Mouse (Mus musculus) lung, postnatal 0 days (tissue): ENCODE results near the gene Psma3.

Experiments
- CTCF ChIP-seq: IDR thresholded peaks from 2 replicates; pipeline ENCODE4 v1.5.1; 2016; ENCODE audit warnings: antibody characterized with exemption, mild to moderate bottlenecking
- EP300 ChIP-seq: IDR thresholded peaks from 2 replicates; pipeline ENCODE4 v1.6.1; 2016; ENCODE audit warnings: antibody characterized with exemption, mild to moderate bottlenecking, control low read depth

GRCm38 (mm10) chr12:71001456-71001855 lies 27.0 kb downstream of the Psma3 start:
- TF ChIP-seq CTCF: no peak
- no peak for TF ChIP-seq EP300
